Mouse (Mus musculus) heart, embryonic 16.5 days (tissue): ENCODE measurements around the gene Vmn1r103. TPM values are rescaled to one million over a fixed set of nuclear protein-coding genes. Genes with fewer than 3 reads are reported as not detected.
"Not testable (repeated sequence)": the region's sequence is repeated elsewhere in the genome, so short reads cannot be mapped to it uniquely, and the experiment has no call there.

ENCODE experiments used
- ATAC-seq: fragments of 200-750 bp; cut with Nextera tagmentation; replicated peaks from 2 replicates; pipeline ENCODE4 v1.8.0; 2017; ENCODE audit warnings: moderate number of reproducible peaks; ENCODE audit not compliant: insufficient read depth, low FRiP score; ENCODE audit errors: extremely low read depth
- H3K27ac ChIP-seq: fragments of 300-500 bp; sonication (generic); 2 replicates; pipeline ENCODE4 v1.5.1; 2014; ENCODE audit warnings: mild to moderate bottlenecking, low read length, control low read depth, moderate library complexity
- H3K27me3 ChIP-seq: fragments of 300-500 bp; sonication (generic); 2 replicates; pipeline ENCODE4 v1.6.1; 2014; ENCODE audit warnings: low read length, mixed read lengths; ENCODE audit not compliant: control insufficient read depth, insufficient read depth
- H3K36me3 ChIP-seq: fragments of 300-500 bp; sonication (generic); 2 replicates; pipeline ENCODE4 v1.6.1; 2014; ENCODE audit not compliant: control insufficient read depth, insufficient read depth
- H3K4me1 ChIP-seq: fragments of 300-500 bp; sonication (generic); 2 replicates; pipeline ENCODE4 v1.6.1; 2014; ENCODE audit warnings: low read length, mixed read lengths; ENCODE audit not compliant: control insufficient read depth, insufficient read depth
- H3K4me2 ChIP-seq: fragments of 300-500 bp; sonication (generic); 2 replicates; pipeline ENCODE4 v1.6.1; 2014; ENCODE audit warnings: low read depth, mild to moderate bottlenecking, control low read depth, low read length
- H3K4me3 ChIP-seq: fragments of 300-500 bp; sonication (generic); 2 replicates; pipeline ENCODE4 v1.5.1; 2014; ENCODE audit warnings: mild to moderate bottlenecking, control low read depth, low read length
- H3K9ac ChIP-seq: fragments of 300-500 bp; sonication (generic); 2 replicates; pipeline ENCODE4 v1.6.1; 2014; ENCODE audit warnings: low read length, control low read depth
- H3K9me3 ChIP-seq: fragments of 300-500 bp; sonication (generic); replicated peaks from 2 replicates; pipeline ENCODE4 v1.6.1; 2016; ENCODE audit warnings: low read length; ENCODE audit not compliant: control insufficient read depth
- WGBS: fragments of 180-500 bp; shearing (Covaris S2); extraction: QIAGEN DNeasy Blood & Tissue Kit; methylation state at CpG from one replicate; pipeline ENCODE4 v1.1.7; 2014; 5-methylcytosine and 5-hydroxymethylcytosine counted together
- polyA plus RNA-seq: library from polyadenylated mRNA; unstranded; fragments of >200 nt; fragmentation: Nextera tagmentation; extraction: Ambion mirVana; gene quantifications from 2 replicates; pipeline ENCODE4 v1.2.1, GENCODE M21; 2015

The Vmn1r103 gene
- not detected in 2 replicates for polyA plus RNA-seq

DNA sequence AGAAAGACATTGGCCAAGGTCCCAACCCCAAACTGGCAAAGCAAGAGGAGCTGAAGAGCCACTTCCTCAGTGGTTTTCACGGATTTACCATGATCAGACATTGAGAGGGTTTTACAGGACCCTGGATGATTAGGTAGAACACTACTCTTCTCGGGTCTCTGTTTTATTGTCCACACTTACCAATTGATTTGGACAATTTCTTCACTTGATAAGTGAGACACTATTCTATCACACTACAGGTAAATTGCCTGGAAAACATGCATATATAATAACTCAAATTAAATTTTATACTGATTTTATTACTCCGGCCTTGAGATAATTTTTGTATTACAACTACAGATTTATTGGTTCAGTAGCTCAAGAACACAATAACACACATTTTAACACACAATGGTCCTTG is at the start of gene Vmn1r103:
Vmn1r103 (minus strand) TSS at position 101 of the 400 bp plus-strand sequence.
- not testable (repeated sequence) for H3K4me1 ChIP-seq, H3K27ac ChIP-seq, ATAC-seq, H3K9ac ChIP-seq, H3K4me2 ChIP-seq, H3K36me3 ChIP-seq, H3K9me3 ChIP-seq, H3K4me3 ChIP-seq, H3K27me3 ChIP-seq
- WGBS = no CpG with 5 or more reads among the region's 3 CpGs

DNA sequence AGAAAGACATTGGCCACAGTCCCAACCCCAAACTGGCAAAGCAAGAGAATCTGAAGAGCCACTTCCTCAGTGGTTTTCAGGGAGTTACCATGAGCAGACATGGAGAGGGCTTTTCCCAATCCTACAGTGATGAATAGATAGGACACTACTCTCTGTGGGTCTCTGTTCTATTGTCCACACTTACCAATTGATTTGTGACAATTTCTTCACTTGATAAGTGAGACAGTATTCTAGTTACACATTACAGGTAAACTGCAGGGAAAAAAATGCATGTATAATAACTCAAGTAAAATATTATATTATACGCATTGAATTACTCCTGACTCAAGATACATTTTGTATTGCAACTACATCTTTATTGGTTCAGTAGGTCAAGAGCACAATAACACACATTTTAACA is 35.3 kb upstream of the Vmn1r103 start, which contains the start of gene Gm5726:
Gm5726 (minus strand) TSS at position 101 of the 400 bp plus-strand sequence.
- not testable (repeated sequence) for H3K27ac ChIP-seq, H3K36me3 ChIP-seq, H3K27me3 ChIP-seq, H3K9ac ChIP-seq, ATAC-seq, H3K9me3 ChIP-seq, H3K4me2 ChIP-seq, H3K4me3 ChIP-seq, H3K4me1 ChIP-seq
- no CpG with 5 or more reads among the region's 1 CpGs for WGBS

GRCm38 (mm10) chr7:20533537-20533936 is 23.2 kb upstream of the Vmn1r103 start, which contains the start of gene Vmn1r104:
Gene Vmn1r104 (plus strand): TSS chr7:20533837.
- H3K27me3 ChIP-seq, H3K4me1 ChIP-seq, H3K36me3 ChIP-seq, H3K9ac ChIP-seq, H3K27ac ChIP-seq, ATAC-seq, H3K9me3 ChIP-seq, H3K4me3 ChIP-seq, H3K4me2 ChIP-seq: not testable (repeated sequence)
- WGBS = no CpG with 5 or more reads among the region's 3 CpGs

- ATAC-seq, H3K9ac ChIP-seq, H3K36me3 ChIP-seq, H3K27me3 ChIP-seq, H3K4me2 ChIP-seq, H3K9me3 ChIP-seq, H3K4me1 ChIP-seq, H3K27ac ChIP-seq, H3K4me3 ChIP-seq: not testable (repeated sequence)
- WGBS = no CpG with 5 or more reads among the region's 5 CpGs
Observed at GRCm38 (mm10) chr7:20474825-20475224, 35.5 kb downstream of the Vmn1r103 start, which contains the start of gene Gm10670. Gene Gm10670 (minus strand): TSS chr7:20474925.

Other genes starting within 250 kb of the Vmn1r103 start
- not detected in 2 replicates for gene Gm5890, start 247.7 kb downstream of the Vmn1r103 start, polyA plus RNA-seq
- not detected in 2 replicates for gene Gm4133, start 176.5 kb downstream of the Vmn1r103 start, polyA plus RNA-seq
- not detected in 2 replicates for gene Gm5728, start 135.1 kb downstream of the Vmn1r103 start, polyA plus RNA-seq
- not detected in 2 replicates for gene Vmn1r100, start 92.6 kb downstream of the Vmn1r103 start, polyA plus RNA-seq
- gene Vmn1r101, start 67.9 kb downstream of the Vmn1r103 start, polyA plus RNA-seq = not detected in 2 replicates
- gene Gm10670, start 35.6 kb downstream of the Vmn1r103 start, polyA plus RNA-seq = not detected in 2 replicates
- not detected in 2 replicates for gene Vmn1r104, start 23.3 kb upstream of the Vmn1r103 start, polyA plus RNA-seq
- not detected in 2 replicates for gene Gm5726, start 35.2 kb upstream of the Vmn1r103 start, polyA plus RNA-seq
- not detected in 2 replicates for gene Gm4141, start 65.7 kb upstream of the Vmn1r103 start, polyA plus RNA-seq
- gene Gm4513, start 88.5 kb upstream of the Vmn1r103 start, polyA plus RNA-seq = not detected in 2 replicates
- gene Vmn1r107, start 158.4 kb upstream of the Vmn1r103 start, polyA plus RNA-seq = not detected in 2 replicates
- gene Vmn1r111, start 192.7 kb upstream of the Vmn1r103 start, polyA plus RNA-seq = not detected in 2 replicates
- gene Gm10668, start 220.1 kb upstream of the Vmn1r103 start, polyA plus RNA-seq = not detected in 2 replicates